Mouse (Mus musculus): ENCODE measurements at regions not wholly inside any gene's neighbourhood (a gene's known extent, or its start where the extent isn't known, plus 50 kb on each side); places are given as distances from the start of the nearest gene placed in this dataset.

DNA sequence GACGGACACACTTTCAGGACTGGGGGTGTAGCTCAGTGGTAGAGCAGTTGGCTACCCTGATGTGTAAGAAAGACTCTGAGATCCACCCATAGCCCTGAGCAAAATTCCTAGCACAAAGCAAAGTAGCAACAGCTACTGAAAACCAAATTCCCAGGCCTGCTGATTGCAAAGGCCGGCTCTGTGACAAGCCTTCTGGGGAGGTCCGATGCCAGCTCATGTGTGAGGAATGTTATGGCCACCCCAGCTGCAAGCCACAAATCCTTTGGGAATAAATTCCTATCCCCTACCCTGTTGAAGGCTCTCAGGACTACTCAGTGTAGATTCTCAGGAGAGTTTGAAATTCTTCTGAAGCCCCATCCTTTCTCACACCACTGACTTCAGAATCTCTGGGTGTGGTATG lies 186.7 kb upstream of the Bcor start:
- 65% methylated on average over 3 of the region's 3 CpGs for WGBS
- Histone ChIP-seq H3K4me1 (no peaks in the 10 kb centered on the region), H3K9me3 (no peaks in the 10 kb centered on the region), H3K27me3 (ENCODE audit: poor library complexity, severe bottlenecking) (peaks cover 50% of the 10 kb centered on the region), H3K27ac (no peak overlapping the region), H3K4me3 (no peak overlapping the region), H3K36me3 (replicated peaks) (no peaks in the 10 kb centered on the region)
- no peak for DNase-seq (ENCODE audit: extremely low spot score, low spot score)

DNA sequence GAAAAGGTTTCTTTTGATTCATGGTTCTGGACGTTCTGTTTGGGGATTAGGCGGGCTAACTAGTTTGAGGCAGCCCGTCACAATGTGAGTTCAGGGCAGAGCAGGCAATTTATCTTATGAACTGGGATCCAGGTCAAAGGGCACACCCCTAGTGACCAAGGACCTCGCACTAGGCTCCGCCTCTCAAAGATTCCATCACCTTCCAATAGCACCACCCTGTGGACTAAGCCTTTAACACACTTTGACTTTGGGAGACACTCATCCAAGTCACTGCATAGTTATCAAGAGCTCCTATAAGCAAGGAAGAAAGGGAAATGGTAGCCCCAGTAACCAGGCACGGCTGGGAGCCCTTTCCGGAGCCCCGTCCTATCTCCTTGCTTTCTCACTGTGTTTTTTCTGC lies 188.0 kb upstream of the Bcor start:
- H3K27ac ChIP-seq = no peak overlapping the region
- WGBS = 50% methylated on average over 8 of the region's 8 CpGs
- no peak overlapping the region for H3K4me3 ChIP-seq
- no peak for DNase-seq (ENCODE audit: extremely low spot score, low spot score)
- no peaks in the 10 kb centered on the region for H3K4me1 ChIP-seq
- peaks cover 51% of the 10 kb centered on the region for H3K27me3 ChIP-seq (ENCODE audit: poor library complexity, severe bottlenecking)
- no peaks in the 10 kb centered on the region for H3K36me3 ChIP-seq (replicated peaks)
- no peaks in the 10 kb centered on the region for H3K9me3 ChIP-seq

DNA sequence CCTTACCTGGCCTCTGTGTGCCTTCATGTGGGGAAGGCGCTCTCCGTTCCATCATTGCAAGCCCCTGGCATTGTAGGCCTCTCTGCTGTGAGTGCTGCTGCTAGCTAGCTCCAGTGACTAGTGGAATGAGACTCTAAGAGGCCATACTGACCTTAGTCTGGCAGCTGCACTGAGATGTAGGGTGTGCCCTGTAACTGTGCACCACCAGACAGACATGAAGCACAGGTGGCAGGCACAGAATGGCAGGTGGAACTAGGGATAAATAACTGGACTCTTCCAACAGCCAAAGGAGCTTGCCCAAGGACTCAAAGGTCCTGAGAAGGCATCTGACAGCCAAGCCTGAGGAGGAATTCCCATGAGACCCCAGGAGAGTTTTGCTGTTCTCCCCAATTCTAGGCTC lies 194.7 kb upstream of the Bcor start:
- peaks cover 82% of the 10 kb centered on the region for H3K27me3 ChIP-seq (ENCODE audit: poor library complexity, severe bottlenecking)
- WGBS = 91% methylated on average over 2 of the region's 2 CpGs
- H3K4me3 ChIP-seq = no peak overlapping the region
- H3K27ac ChIP-seq = no peak overlapping the region
- H3K4me1 ChIP-seq = peaks cover 8% of the 10 kb centered on the region; the same call in 1 of the 2 replicates
- H3K36me3 ChIP-seq (replicated peaks) = no peaks in the 10 kb centered on the region
- DNase-seq (ENCODE audit: extremely low spot score, low spot score) = no peak
- no peaks in the 10 kb centered on the region for H3K9me3 ChIP-seq

DNA sequence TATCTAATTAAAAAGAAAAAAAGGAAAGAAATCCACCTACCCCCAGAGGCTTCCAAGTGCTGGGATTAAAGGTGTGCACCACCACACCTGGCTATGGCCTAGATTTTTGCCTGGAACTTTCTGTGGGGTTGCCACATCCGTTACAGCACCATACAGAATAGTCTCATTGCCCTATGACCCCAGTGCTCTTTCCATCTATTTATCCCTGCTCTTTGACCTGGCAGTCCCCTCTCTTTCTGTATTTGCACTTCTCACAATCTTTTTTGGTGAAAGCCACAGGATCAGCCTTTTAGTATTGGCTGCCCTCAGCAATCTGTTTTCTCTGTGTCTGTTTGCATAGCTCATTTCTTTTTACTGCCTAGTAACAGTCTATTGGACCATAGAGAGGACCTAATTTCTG lies 197.9 kb upstream of the Bcor start:
- Histone ChIP-seq H3K27ac (no peak overlapping the region), H3K4me3 (no peak overlapping the region), H3K36me3 (replicated peaks) (no peaks in the 10 kb centered on the region), H3K9me3 (no peaks in the 10 kb centered on the region), H3K4me1 (peaks cover 8% of the 10 kb centered on the region; the same call in 1 of the 2 replicates), H3K27me3 (ENCODE audit: poor library complexity, severe bottlenecking) (peaks cover 82% of the 10 kb centered on the region)
- 86% methylated on average over 1 of the region's 1 CpGs for whole genome bisulfite sequencing
- no peak for DNase-seq (ENCODE audit: extremely low spot score, low spot score)

DNA sequence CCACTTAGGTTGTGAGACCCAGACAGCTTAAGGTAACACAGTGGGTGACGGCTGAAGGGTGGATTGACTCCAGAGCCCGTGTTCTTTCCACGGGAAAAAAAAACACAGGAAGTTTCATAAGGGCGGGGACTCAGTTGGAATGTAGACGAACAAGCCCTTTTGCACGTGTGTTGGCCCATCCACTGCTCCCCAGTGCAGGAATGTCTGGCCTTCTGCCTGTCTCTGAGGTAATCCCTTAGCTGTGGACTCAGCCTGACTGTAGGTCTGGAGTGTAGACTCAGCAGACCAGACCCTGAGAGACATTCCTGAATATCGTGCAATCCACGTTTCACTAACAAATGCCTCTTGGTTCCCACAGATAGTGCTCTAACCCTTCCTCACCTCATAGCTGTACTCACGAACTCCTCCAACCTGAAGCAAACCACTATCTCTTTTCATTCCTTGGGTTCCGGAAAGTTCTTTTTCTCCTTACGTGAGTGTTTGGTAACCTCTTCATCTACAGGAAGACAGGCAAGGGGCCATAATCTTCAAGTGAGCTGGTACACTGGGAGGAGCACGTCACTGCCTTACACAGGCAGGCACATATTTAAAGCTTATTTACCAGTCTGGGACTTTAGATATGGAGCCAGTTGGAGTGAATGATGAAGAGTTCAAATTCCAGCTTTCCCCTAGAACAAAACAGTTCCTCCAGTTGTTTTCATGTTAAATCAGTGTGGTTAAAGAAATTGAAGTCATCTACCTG lies 205.6 kb upstream of the Bcor start:
- H3K4me1 ChIP-seq = no peaks in the 10 kb centered on the region
- WGBS = 85% methylated on average over 12 of the region's 12 CpGs
- H3K36me3 ChIP-seq (replicated peaks) = no peaks in the 10 kb centered on the region
- H3K9me3 ChIP-seq = no peaks in the 10 kb centered on the region
- H3K27ac ChIP-seq = no peak overlapping the region
- no peak for DNase-seq (ENCODE audit: extremely low spot score, low spot score)
- peaks cover 81% of the 10 kb centered on the region for H3K27me3 ChIP-seq (ENCODE audit: poor library complexity, severe bottlenecking)
- no peak overlapping the region for H3K4me3 ChIP-seq

DNA sequence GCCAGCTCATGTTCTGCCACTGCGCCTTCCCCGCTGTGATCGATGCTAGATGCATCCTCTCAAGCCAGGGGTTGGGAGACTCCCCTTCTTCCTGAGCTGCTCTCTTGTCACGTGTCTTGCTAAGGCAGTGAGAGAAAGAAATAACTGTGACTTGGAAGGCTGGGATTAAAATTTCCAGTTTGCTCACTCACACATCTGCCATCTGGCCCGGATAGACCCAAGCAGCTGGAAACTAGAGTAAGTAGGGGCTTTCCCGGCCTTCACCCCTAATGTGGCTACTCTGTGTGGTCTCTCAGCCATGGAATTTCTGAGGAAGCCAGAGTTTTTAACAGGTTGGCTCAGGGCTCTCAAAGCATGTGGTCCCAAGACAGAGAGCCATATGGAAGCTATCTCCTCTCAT lies 206.6 kb upstream of the Bcor start:
- H3K4me1 ChIP-seq = no peaks in the 10 kb centered on the region
- H3K27ac ChIP-seq = no peak overlapping the region
- H3K36me3 ChIP-seq (replicated peaks) = no peaks in the 10 kb centered on the region
- WGBS = 88% methylated on average over 6 of the region's 6 CpGs
- H3K9me3 ChIP-seq = no peaks in the 10 kb centered on the region
- H3K27me3 ChIP-seq (ENCODE audit: poor library complexity, severe bottlenecking) = peaks cover 81% of the 10 kb centered on the region
- no peak overlapping the region for H3K4me3 ChIP-seq
- no peak for DNase-seq (ENCODE audit: extremely low spot score, low spot score)

DNA sequence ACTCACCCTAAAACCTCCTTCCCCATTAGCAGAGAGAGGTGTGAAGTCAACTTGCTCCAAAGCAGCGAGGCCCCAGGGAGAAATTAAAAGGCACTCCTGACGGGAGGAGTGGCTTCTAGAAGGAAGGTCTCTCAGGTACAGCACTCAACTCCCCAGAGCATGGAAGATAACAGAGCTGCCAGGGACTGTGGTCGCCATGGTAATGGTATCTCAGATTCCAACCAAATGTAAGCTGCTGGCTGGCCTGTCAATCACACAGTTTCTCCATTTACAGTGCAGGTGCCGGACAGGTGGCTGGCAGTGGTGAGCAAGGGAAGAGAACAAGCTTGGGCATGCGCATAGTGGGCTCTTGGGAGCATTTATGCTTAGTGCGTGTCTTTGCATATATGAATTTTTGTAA lies 213.5 kb upstream of the Bcor start:
- H3K9me3 ChIP-seq = no peaks in the 10 kb centered on the region
- no peaks in the 10 kb centered on the region for H3K4me1 ChIP-seq
- DNase-seq (ENCODE audit: extremely low spot score, low spot score) = no peak
- no peaks in the 10 kb centered on the region for H3K36me3 ChIP-seq (replicated peaks)
- no peak overlapping the region for H3K27ac ChIP-seq
- H3K4me3 ChIP-seq = no peak overlapping the region
- peaks cover 96% of the 10 kb centered on the region for H3K27me3 ChIP-seq (ENCODE audit: poor library complexity, severe bottlenecking)
- 76% methylated on average over 6 of the region's 6 CpGs for WGBS

DNA sequence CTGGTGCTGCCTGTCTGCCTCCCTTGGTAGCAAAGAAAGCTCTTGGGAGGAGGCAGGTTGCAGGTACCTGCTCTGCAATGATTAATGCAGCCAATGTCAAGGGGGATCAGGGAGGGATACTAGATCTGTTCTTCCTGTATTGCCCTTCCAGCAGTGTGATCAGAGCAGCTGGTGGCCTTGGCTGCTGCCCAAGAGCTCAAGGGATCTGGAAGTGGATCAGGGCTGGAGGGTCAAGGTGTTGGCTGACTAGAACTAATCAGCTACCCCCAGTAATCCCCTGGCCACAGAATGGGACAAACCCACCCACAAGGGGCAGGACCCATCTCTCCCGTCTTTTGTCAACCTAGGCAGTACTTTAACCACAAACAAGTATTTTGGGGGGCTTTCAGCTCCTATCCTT lies 211.8 kb upstream of the Atp6ap2 start:
- DNase-seq (ENCODE audit: extremely low spot score, low spot score) = no peak
- Histone ChIP-seq H3K4me1 (no peaks in the 10 kb centered on the region), H3K9me3 (no peaks in the 10 kb centered on the region), H3K27me3 (ENCODE audit: poor library complexity, severe bottlenecking) (peaks cover 96% of the 10 kb centered on the region), H3K4me3 (no peak overlapping the region), H3K36me3 (replicated peaks) (no peaks in the 10 kb centered on the region), H3K27ac (no peak overlapping the region)
- WGBS = 88% methylated on average over 1 of the region's 1 CpGs

DNA sequence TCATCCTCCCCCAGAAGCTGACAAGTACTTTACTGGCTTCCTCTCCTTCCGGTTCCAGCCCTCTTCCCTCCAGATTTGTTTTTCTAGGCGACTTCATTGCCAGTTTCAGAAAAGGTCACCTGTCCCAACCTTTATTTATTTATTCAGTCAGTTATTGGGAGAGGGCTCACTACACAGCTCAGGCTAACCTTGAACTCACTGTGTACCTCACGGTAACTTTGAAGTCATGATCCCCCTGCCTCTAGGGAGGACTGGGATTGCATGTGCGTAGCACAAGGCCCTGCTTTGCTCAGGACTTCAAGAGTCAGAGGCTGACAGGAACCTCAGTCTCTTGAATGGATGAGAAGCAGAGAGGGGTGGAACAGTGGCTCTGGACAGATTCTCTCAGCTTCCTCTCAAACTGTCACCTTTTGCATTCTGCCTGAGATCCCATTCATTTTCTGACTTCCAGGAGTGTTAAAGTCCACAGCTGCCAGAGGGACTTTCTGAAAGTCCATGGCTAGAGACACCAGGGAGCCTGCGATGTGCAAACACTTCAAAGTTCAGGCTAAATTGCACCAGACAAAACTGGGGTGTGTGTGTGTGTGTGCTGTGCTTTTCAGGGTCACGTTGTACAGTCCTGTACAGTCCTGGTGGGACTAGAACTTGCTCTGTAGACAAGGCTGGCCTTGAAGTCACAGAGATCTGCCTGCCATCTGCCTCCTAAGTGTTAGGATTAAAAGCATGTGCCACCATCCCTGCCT lies 211.2 kb upstream of the Atp6ap2 start:
- Histone ChIP-seq H3K27me3 (ENCODE audit: poor library complexity, severe bottlenecking) (peaks cover 96% of the 10 kb centered on the region), H3K4me3 (no peak overlapping the region), H3K4me1 (no peaks in the 10 kb centered on the region), H3K9me3 (no peaks in the 10 kb centered on the region), H3K36me3 (replicated peaks) (no peaks in the 10 kb centered on the region), H3K27ac (no peak overlapping the region)
- no peak for DNase-seq (ENCODE audit: extremely low spot score, low spot score)
- WGBS = 87% methylated on average over 6 of the region's 6 CpGs

DNA sequence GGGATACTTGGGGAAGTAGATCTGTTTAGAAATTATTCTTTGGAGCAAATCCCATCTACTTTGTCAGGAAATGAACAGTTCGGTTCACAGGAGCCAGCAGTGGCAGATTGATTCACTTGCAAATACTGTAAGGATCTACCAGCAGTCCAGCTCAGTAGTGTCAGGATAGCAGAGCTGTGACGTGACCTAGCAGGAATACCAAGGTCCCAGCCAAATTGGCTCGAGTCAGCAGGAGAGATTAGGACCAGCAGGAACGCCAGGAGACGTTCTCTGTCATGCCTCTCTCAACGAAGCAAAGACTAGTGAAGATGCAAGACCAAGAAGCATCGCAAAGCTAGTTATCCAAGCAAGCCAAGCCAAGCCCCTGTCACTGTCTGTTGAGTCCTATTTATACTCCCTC lies 210.2 kb upstream of the Atp6ap2 start:
- peaks cover 96% of the 10 kb centered on the region for H3K27me3 ChIP-seq (ENCODE audit: poor library complexity, severe bottlenecking)
- no peaks in the 10 kb centered on the region for H3K4me1 ChIP-seq
- no peak for DNase-seq (ENCODE audit: extremely low spot score, low spot score)
- H3K27ac ChIP-seq = no peak overlapping the region
- H3K9me3 ChIP-seq = no peaks in the 10 kb centered on the region
- WGBS = 88% methylated on average over 7 of the region's 7 CpGs
- no peak overlapping the region for H3K4me3 ChIP-seq
- H3K36me3 ChIP-seq (replicated peaks) = no peaks in the 10 kb centered on the region

DNA sequence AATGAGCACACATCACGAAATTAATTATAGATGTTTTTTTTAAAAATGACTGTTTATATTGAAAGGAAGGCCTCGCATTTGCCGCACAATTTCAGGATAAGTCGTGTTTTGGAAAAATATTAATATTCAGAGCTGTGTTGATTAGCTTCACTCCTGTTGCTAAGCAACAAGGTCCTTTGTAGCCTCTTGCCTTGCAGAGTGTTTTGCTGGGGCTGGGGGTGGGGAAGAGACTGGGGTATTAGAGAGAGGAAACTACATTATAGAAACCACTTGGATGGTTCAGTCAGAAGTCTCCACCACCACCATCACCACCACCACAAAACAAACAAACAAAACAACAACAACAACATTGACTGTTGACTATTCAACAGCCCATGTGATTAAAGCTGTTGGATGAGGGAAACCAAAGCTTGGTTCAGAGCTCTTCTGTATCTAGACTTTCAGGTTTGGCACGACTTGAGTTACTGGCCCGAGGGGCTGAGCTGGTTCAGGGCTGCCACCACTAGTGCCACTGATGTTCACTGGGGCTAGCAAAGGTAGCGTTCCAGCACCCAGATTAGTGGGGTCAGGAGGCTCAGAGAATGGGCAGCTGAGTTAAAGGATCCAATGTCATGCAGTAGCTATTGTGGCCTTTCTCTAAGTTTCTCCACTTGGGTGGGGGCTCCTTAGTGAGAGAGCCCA lies 195.3 kb upstream of the Atp6ap2 start:
- DNase-seq (ENCODE audit: extremely low spot score, low spot score) = no peak
- Histone ChIP-seq H3K9me3 (no peaks in the 10 kb centered on the region), H3K4me1 (peaks cover 12% of the 10 kb centered on the region), H3K27me3 (ENCODE audit: poor library complexity, severe bottlenecking) (peaks cover 26% of the 10 kb centered on the region), H3K36me3 (replicated peaks) (no peaks in the 10 kb centered on the region), H3K4me3 (no peak overlapping the region), H3K27ac (no peak overlapping the region)
- WGBS = 81% methylated on average over 7 of the region's 7 CpGs

DNA sequence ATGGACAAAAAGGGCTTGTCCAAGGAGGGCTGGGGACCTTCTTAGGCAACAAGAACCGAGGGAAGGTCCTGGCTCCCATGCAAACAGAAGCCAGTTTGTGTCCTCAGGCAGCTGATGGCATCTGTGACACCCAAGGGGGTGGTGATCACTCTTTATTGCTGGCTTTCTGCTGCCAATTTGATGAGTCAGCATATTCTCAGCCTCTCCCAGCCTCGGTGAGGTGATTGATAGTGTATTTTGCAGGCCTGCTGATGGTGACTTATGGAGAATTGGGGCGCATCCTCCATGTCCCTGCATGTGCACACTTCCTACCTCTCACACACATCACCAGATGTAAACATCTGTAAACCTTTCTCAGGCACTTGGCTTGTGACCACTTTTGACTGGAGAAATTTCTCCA lies 178.3 kb upstream of the Atp6ap2 start:
- Histone ChIP-seq H3K27ac (no peak overlapping the region), H3K36me3 (replicated peaks) (no peaks in the 10 kb centered on the region), H3K9me3 (no peaks in the 10 kb centered on the region), H3K4me3 (no peak overlapping the region), H3K4me1 (0 out of 2 replicates have a peak, but pooled peaks cover 3% of the 10 kb centered on the region), H3K27me3 (ENCODE audit: poor library complexity, severe bottlenecking) (peaks cover 6% of the 10 kb centered on the region; the same call in 1 of the 2 replicates)
- DNase-seq (ENCODE audit: extremely low spot score, low spot score) = no peak
- WGBS = 78% methylated on average over 3 of the region's 3 CpGs

DNA sequence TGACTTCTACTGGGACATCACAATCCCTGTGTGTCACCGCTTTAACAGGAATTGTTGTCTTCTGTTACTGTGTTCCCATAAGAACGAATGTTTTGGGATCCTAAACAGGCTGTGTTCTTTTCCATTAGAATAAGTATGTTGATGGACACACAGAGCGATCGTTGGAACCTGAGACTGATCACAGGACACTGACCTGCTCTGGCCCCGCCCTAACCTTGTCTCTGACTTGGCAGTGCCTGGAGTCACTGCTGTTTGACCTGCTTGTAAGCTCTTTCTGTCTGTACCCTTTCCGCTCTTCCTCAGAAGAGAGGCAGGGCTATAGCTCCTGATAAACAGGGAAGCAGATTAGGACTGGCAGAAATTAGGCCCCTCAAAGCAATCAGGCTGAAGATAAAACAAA lies 162.0 kb upstream of the Atp6ap2 start:
- Histone ChIP-seq H3K27ac (no peak overlapping the region), H3K4me1 (peaks cover 16% of the 10 kb centered on the region), H3K4me3 (no peak overlapping the region), H3K9me3 (no peaks in the 10 kb centered on the region), H3K27me3 (ENCODE audit: poor library complexity, severe bottlenecking) (peaks cover 87% of the 10 kb centered on the region), H3K36me3 (replicated peaks) (no peaks in the 10 kb centered on the region)
- WGBS = 85% methylated on average over 6 of the region's 6 CpGs
- DNase-seq (ENCODE audit: extremely low spot score, low spot score) = no peak

Measured in forebrain, embryonic 10.5 days (tissue).